Mouse (Mus musculus) midbrain, embryonic 12.5 days (tissue): ENCODE results near the gene Aig1. TPM values are rescaled to one million over a fixed set of nuclear protein-coding genes. Genes with fewer than 3 reads are reported as not detected.

Experiments used
- ATAC-seq: fragments of 200-750 bp; cut with Nextera tagmentation; 2 replicates; pipeline ENCODE4 v1.8.0; 2017; ENCODE audit warnings: low read depth, moderate TSS enrichment, moderate library complexity; ENCODE audit not compliant: low FRiP score
- H3K27ac ChIP-seq: fragments of 300-500 bp; sonication (generic); replicated peaks from 2 replicates; pipeline ENCODE4 v1.5.1; 2016; ENCODE audit warnings: mild to moderate bottlenecking
- H3K27me3 ChIP-seq: fragments of 300-500 bp; sonication (generic); 2 replicates; pipeline ENCODE4 v1.6.1; 2016; ENCODE audit warnings: mild to moderate bottlenecking
- H3K36me3 ChIP-seq: fragments of 300-500 bp; sonication (generic); 2 replicates; pipeline ENCODE4 v1.6.1; 2016
- H3K4me1 ChIP-seq: fragments of 300-500 bp; sonication (generic); 2 replicates; pipeline ENCODE4 v1.6.1; 2016
- H3K4me2 ChIP-seq: fragments of 300-500 bp; sonication (generic); replicated peaks from 2 replicates; pipeline ENCODE4 v1.6.1; 2016; ENCODE audit warnings: mild to moderate bottlenecking, moderate library complexity
- H3K4me3 ChIP-seq: fragments of 300-500 bp; sonication (generic); 2 replicates; pipeline ENCODE4 v1.5.1; 2016; ENCODE audit warnings: mild to moderate bottlenecking
- H3K9ac ChIP-seq: fragments of 300-500 bp; sonication (generic); replicated peaks from 2 replicates; pipeline ENCODE4 v1.6.1; 2016; ENCODE audit warnings: mild to moderate bottlenecking, moderate library complexity
- H3K9me3 ChIP-seq: fragments of 300-500 bp; sonication (generic); 2 replicates; pipeline ENCODE4 v1.6.1; 2016; ENCODE audit warnings: mild to moderate bottlenecking
- WGBS: fragments of 180-500 bp; shearing (Covaris S2); methylation state at CpG from one replicate; pipeline ENCODE4 v1.1.7; 2016; 5-methylcytosine and 5-hydroxymethylcytosine counted together
- polyA plus RNA-seq: library from polyadenylated mRNA; unstranded; fragments of >200 nt; fragmentation: Nextera tagmentation; extraction: Ambion mirVana; gene quantifications from 2 replicates; pipeline ENCODE4 v1.2.1, GENCODE M21; 2016

The Aig1 gene
- polyA plus RNA-seq, 1 experiment from 2014 or later: 35.1 TPM

DNA sequence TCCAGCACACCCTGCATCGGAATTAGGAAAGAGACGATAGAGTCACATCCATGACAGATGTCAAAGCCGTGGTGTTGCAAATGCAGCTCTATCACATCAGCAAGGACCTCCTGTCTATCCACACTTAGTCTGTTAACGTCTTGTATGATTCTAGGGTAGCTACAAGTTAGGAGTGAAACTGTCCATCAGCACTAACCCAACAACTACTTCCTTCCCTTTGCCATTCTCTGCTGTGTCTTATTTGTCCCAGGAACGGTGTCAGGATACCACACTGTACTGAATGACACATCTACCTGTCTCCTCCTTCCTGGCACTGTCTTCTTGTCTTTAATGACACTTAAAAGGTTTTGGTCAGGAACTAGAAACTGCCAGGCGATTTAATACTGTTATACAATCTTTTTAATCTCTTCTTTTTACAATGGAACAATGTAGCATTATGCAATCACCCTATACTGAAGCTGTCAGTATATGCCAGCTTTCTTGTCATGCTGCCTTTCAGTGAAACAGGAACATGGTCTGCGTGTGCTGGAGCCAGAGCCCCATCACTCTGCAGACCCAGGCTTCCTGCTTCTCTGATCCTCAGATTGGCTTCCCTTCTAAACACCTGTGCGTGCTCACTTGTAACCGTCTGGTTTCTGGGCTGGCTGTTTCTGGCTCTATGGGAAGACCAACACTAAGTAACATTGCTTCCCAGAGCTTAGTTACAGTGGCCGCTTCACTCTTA is 214.9 kb downstream of the Aig1 start:
- no peaks in the 10 kb centered on the region for H3K9me3 ChIP-seq
- no peaks in the 10 kb centered on the region for H3K36me3 ChIP-seq
- H3K9ac ChIP-seq: no peak overlapping the region
- WGBS: 84% methylated on average over 10 of the region's 10 CpGs
- H3K4me3 ChIP-seq: no peak overlapping the region
- H3K4me2 ChIP-seq: no peak overlapping the region
- no peak for ATAC-seq
- no peak overlapping the region for H3K27ac ChIP-seq
- H3K27me3 ChIP-seq: no peaks in the 10 kb centered on the region
- H3K4me1 ChIP-seq: no peaks in the 10 kb centered on the region

GRCm38 (mm10) chr10:13653326-13653725 is 215.5 kb downstream of the Aig1 start:
- Histone ChIP-seq H3K4me1 (no peaks in the 10 kb centered on the region), H3K36me3 (no peaks in the 10 kb centered on the region), H3K27me3 (no peaks in the 10 kb centered on the region), H3K4me3 (no peak overlapping the region), H3K4me2 (no peak overlapping the region), H3K9ac (no peak overlapping the region), H3K9me3 (no peaks in the 10 kb centered on the region), H3K27ac (no peak overlapping the region)
- 91% methylated on average over 7 of the region's 7 CpGs for WGBS
- ATAC-seq: no peak

DNA sequence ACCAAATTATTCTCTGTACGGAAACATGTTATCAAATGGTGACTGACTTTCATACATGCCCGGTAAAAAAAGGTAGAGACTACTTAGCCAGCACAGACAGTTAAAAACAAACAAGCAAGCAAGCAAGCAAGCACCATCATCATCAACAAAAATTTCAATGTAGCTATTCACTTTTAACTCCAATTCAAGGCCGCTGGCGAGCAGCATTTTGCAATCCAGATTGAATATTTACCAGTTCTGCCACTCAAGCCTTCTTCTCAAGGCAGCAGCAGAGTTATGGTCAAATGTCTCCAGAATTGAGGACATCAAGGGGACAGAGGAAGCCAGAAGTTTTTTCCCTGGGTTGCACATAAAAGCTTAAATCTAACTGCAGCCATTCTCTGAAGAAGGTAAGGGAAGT is 216.7 kb downstream of the Aig1 start:
- ATAC-seq: no peak
- Histone ChIP-seq H3K27me3 (no peaks in the 10 kb centered on the region), H3K9me3 (no peaks in the 10 kb centered on the region), H3K4me1 (no peaks in the 10 kb centered on the region), H3K27ac (no peak overlapping the region), H3K4me2 (no peak overlapping the region), H3K9ac (no peak overlapping the region), H3K4me3 (no peak overlapping the region), H3K36me3 (no peaks in the 10 kb centered on the region)
- WGBS: 97% methylated on average over 4 of the region's 4 CpGs

DNA sequence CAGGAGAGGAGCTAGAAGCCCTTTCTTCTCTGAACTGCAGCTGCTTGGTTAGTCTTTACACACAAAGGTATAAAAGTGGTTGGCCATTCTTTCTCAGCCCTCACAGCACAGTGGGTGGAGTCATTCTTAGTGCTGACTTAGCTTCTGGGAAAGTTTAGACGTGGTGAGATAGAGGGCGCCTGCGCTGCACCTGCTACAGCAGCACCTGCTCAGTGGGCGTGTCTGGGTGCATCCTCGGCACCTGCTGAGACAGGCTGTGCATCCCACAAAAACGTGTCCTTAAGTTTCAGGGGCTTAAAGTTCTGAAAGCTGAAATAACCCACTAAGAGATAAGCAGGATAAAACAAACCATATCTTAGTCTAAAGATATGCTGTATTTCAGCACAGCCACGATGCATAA is 227.0 kb downstream of the Aig1 start:
- no peak for ATAC-seq
- Histone ChIP-seq H3K9me3 (no peaks in the 10 kb centered on the region), H3K36me3 (no peaks in the 10 kb centered on the region), H3K27me3 (no peaks in the 10 kb centered on the region), H3K4me1 (no peaks in the 10 kb centered on the region), H3K9ac (no peak overlapping the region), H3K4me2 (no peak overlapping the region), H3K27ac (no peak overlapping the region), H3K4me3 (no peak overlapping the region)
- 26% methylated on average over 7 of the region's 7 CpGs for WGBS

GRCm38 (mm10) chr10:13631796-13632195 is 237.0 kb downstream of the Aig1 start:
- Histone ChIP-seq H3K9ac (no peak overlapping the region), H3K9me3 (no peaks in the 10 kb centered on the region), H3K4me1 (no peaks in the 10 kb centered on the region), H3K4me3 (no peak overlapping the region), H3K27me3 (no peaks in the 10 kb centered on the region), H3K4me2 (no peak overlapping the region), H3K36me3 (no peaks in the 10 kb centered on the region), H3K27ac (no peak overlapping the region)
- 68% methylated on average over 3 of the region's 3 CpGs for WGBS
- ATAC-seq: no peak

- no peak overlapping the region for H3K4me3 ChIP-seq
- H3K9ac ChIP-seq: no peak overlapping the region
- WGBS: 90% methylated on average over 5 of the region's 5 CpGs
- H3K4me1 ChIP-seq: no peaks in the 10 kb centered on the region
- H3K27ac ChIP-seq: no peak overlapping the region
- ATAC-seq: no peak
- H3K9me3 ChIP-seq: no peaks in the 10 kb centered on the region
- H3K4me2 ChIP-seq: no peak overlapping the region
- no peaks in the 10 kb centered on the region for H3K36me3 ChIP-seq
- H3K27me3 ChIP-seq: no peaks in the 10 kb centered on the region
Observed at GRCm38 (mm10) chr10:13623735-13624134, 245.0 kb downstream of the Aig1 start.

DNA sequence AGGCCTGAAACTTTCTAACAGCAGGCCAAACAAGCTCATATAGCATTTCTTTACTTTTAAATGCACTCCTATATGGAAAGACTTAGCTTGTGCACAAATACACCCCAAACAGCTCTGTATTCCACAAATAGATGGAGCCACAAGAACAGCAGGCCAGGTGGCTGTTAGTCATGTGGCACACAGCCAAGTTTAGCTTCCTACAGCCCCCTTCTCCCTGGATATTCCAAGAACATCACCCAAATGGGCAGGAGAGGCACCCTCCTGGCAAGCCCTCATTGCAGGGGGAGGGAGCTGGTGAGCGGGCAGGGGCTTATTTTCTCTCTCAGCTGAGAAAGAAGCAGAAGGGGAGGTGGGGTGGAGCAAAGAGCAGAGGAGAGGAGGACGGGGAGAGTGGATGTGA is 267.9 kb downstream of the Aig1 start:
- Histone ChIP-seq H3K4me3 (no peak overlapping the region), H3K27me3 (no peaks in the 10 kb centered on the region), H3K9ac (no peak overlapping the region), H3K36me3 (no peaks in the 10 kb centered on the region), H3K27ac (no peak overlapping the region), H3K4me2 (no peak overlapping the region), H3K4me1 (no peaks in the 10 kb centered on the region), H3K9me3 (peaks cover 3% of the 10 kb centered on the region; the same call in 1 of the 2 replicates)
- WGBS: 73% methylated on average over 2 of the region's 2 CpGs
- ATAC-seq: no peak

DNA sequence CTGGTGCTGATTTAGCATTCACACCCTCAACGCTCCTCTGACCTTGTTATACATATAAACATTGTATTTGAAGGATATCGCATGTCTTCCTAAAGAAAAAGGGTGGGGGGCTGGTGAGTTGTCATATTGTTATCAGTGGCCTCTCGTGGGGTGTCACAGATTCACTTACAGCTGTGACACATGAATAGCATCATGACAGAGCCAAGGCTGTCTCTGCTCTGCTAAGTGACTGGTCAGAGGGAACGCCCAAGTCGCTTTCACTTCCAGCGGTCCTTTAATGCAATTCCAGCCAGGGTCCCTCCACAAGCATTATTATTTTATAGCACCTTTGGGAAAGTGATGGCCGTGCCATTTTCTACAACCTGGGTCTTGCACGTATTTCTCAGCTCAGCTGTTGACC is 271.3 kb downstream of the Aig1 start:
- ATAC-seq: no peak
- Histone ChIP-seq H3K27ac (no peak overlapping the region), H3K27me3 (no peaks in the 10 kb centered on the region), H3K9ac (no peak overlapping the region), H3K36me3 (no peaks in the 10 kb centered on the region), H3K4me1 (no peaks in the 10 kb centered on the region), H3K9me3 (peaks cover 3% of the 10 kb centered on the region; the same call in 1 of the 2 replicates), H3K4me3 (no peak overlapping the region), H3K4me2 (no peak overlapping the region)
- 88% methylated on average over 8 of the region's 8 CpGs for WGBS

Other genes starting within 250 kb of the Aig1 start
- 5.9 and 6.5 TPM in 2 replicates for gene Hivep2, start 97.1 kb upstream of the Aig1 start, polyA plus RNA-seq